Mouse (Mus musculus) myocyte (in vitro differentiated cells): Measurements from ENCODE around the gene Ppp1r7.

Experiments
- CEBPB ChIP-seq: IDR thresholded peaks from 2 replicates; pipeline ENCODE4 v1.6.1; 2011; ENCODE audit warnings: mild to moderate bottlenecking, moderate library complexity; ENCODE audit not compliant: poor library complexity, insufficient read depth, severe bottlenecking
- E2F4 ChIP-seq: IDR thresholded peaks from one replicate; pipeline ENCODE4 v1.6.1; 2011; ENCODE audit warnings: mild to moderate bottlenecking, control low read depth, moderate library complexity; ENCODE audit not compliant: insufficient read depth
- MAX ChIP-seq: IDR thresholded peaks from one replicate; pipeline ENCODE4 v1.6.1; 2011; ENCODE audit warnings: low read depth, mild to moderate bottlenecking, control low read depth
- MYOD1 ChIP-seq, 3 experiments: IDR thresholded peaks; one replicate each; pipeline ENCODE4 v1.6.1; 2011; ENCODE audit warnings: control low read depth in 2 of 3, low read depth in 2 of 3, mild to moderate bottlenecking in 2 of 3, moderate library complexity in 1 of 3; ENCODE audit not compliant: insufficient read length in 2 of 3, control insufficient read depth in 1 of 3
- MYOG ChIP-seq, 3 experiments: IDR thresholded peaks; one replicate each; pipeline ENCODE4 v1.6.1; 2011; ENCODE audit warnings: control low read depth in 2 of 3, low read depth in 2 of 3, mild to moderate bottlenecking in 2 of 3; ENCODE audit not compliant: insufficient read length in 2 of 3, control insufficient read depth in 1 of 3, insufficient read depth in 1 of 3
- POLR2A ChIP-seq: IDR thresholded peaks from one replicate; pipeline ENCODE4 v1.6.1; 2011; ENCODE audit warnings: low read depth, mild to moderate bottlenecking, control low read depth, moderate library complexity; ENCODE audit not compliant: insufficient read length
- POLR2AphosphoS2 ChIP-seq: IDR thresholded peaks from one replicate; pipeline ENCODE4 v1.6.1; 2011; ENCODE audit warnings: low read depth, control low read depth; ENCODE audit not compliant: insufficient read length
- TCF3 ChIP-seq: IDR thresholded peaks from one replicate; pipeline ENCODE4 v1.6.1; 2011; ENCODE audit warnings: low read depth, control low read depth; ENCODE audit not compliant: insufficient read length
- USF1 ChIP-seq: IDR thresholded peaks from one replicate; pipeline ENCODE4 v1.6.1; 2011; ENCODE audit warnings: low read depth, mild to moderate bottlenecking, control low read depth, moderate library complexity

DNA sequence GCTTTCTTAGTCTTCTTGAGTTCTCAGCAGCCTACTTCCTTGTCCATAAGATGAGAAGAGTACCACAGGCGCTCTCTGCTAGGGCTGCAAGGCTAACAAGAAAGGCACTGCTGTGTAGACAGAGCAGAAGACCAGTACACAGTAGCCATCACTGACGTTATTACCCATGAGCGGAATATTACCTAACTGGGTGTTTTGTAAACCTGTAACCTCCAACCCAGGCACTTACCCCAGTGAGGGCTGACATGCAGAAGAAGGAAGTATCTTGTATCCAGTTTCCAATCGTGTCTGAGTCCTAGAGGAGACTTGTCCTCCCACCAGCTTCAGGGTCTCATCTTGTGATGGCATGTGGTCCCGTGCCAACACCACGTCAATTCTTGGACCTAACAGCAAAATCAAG is 18.7 kb upstream of the Ppp1r7 start:
- TF ChIP-seq E2F4, result no peak
- no peak for TF ChIP-seq POLR2A
- no peak for TF ChIP-seq TCF3
- no peak for TF ChIP-seq POLR2AphosphoS2
- TF ChIP-seq MYOD1 (IDR thresholded peaks at IDR 0.05; ENCODE audit: control insufficient read depth in 1 of 3, insufficient read length in 2 of 3, low read depth in 2 of 3), result no peak
- TF ChIP-seq MAX, result no peak
- no peak for TF ChIP-seq MYOG (IDR thresholded peaks at IDR 0.05; ENCODE audit: control insufficient read depth in 1 of 3, insufficient read depth in 1 of 3, insufficient read length in 2 of 3, low read depth in 2 of 3)
- no peak for TF ChIP-seq USF1
- TF ChIP-seq CEBPB, result no peak
